ENCODE assay signal across 17 mouse cellular contexts in the genomic region with DNA sequence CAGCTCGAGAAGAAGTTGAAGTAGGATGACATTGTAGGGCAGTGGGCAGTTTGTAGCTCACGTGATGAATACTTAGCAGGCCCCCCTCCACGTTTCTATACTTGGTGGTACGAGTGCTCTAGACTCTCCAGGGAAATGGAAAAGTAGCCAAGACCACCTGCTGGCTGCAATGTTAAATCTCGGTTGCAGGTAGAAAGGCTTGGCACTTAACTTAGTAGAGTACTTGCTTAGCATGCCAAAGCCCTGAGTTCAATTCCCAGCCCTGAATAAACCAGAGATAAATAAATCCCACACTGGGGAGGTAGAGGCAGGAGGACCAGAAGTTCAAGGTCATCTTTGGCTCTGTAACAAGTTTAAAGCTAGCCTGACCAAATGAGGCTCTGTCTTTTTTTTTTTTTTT. TPM values are rescaled to one million over a fixed set of nuclear protein-coding genes. Genes with fewer than 3 reads are reported as not detected.
"Had no signal": no experiment of that assay in that cellular context is flagged by ENCODE, and none has a peak within 500 bp of the region (broad histone marks: within the 10 kb centered on the region; RNA-seq: fewer than 3 reads in every experiment).

No protein-coding gene starts in this region.

- H3K4me3 ChIP-seq: kidney, embryonic 15.5 days; limb, embryonic 15.5 days; liver, embryonic 12.5 days; midbrain, embryonic 13.5 days; myocyte; neural tube, embryonic 15.5 days had no signal

- ATAC-seq: liver, embryonic 12.5 days; midbrain, embryonic 13.5 days had no signal

- H3K27me3 ChIP-seq: kidney, embryonic 15.5 days; limb, embryonic 15.5 days; liver, embryonic 12.5 days; midbrain, embryonic 13.5 days; neural tube, embryonic 15.5 days had no signal

- H3K4me2 ChIP-seq: kidney, embryonic 15.5 days; limb, embryonic 15.5 days; liver, embryonic 12.5 days; midbrain, embryonic 13.5 days; neural tube, embryonic 15.5 days had no signal

- H3K27ac ChIP-seq: kidney, embryonic 15.5 days; limb, embryonic 15.5 days; liver, embryonic 12.5 days; midbrain, embryonic 13.5 days; neural tube, embryonic 15.5 days had no signal

- H3K36me3 ChIP-seq: kidney, embryonic 15.5 days; limb, embryonic 15.5 days; liver, embryonic 12.5 days; midbrain, embryonic 13.5 days; neural tube, embryonic 15.5 days had no signal

- H3K9ac ChIP-seq: kidney, embryonic 15.5 days; limb, embryonic 15.5 days; liver, embryonic 12.5 days; midbrain, embryonic 13.5 days; neural tube, embryonic 15.5 days had no signal

- H3K9me3 ChIP-seq: kidney, embryonic 15.5 days; limb, embryonic 15.5 days; liver, embryonic 12.5 days; midbrain, embryonic 13.5 days; neural tube, embryonic 15.5 days had no signal

- DNase-seq: kidney, adult 11 months; kidney, postnatal 14 days; right cerebral cortex, adult 18-20 months; spleen, adult 18-20 months; thymus, adult 18-20 months; thymus, postnatal 14 days had no signal

RNA-seq across cellular contexts. Expression of gene Apobec2, which starts 1.7 kb away (rescaled TPM):
- total RNA-seq: left cerebral cortex, postnatal 25 days; megakaryocyte-erythroid progenitor cell, adult 5-6 weeks had no signal

RNA-seq across cellular contexts. Expression of gene Tspo2, which starts 16.8 kb away (rescaled TPM):
- total RNA-seq: layer of hippocampus, adult 8-10 months; left cerebral cortex, adult 8-10 months; left cerebral cortex, postnatal 25 days had no signal
- polyA plus RNA-seq: myocyte; urinary bladder, adult 2 months had no signal

RNA-seq across cellular contexts. Expression of gene Unc5cl, which starts 20.2 kb away (rescaled TPM):
- polyA plus RNA-seq: myocyte had no signal
